Mouse (Mus musculus) thymus, postnatal 4 days (tissue): ENCODE results near the gene Ttc38.

Experiments
- DNase-seq: peaks from one replicate; pipeline ENCODE4 v3.0.0; 2021

Ttc38 gene

DNA sequence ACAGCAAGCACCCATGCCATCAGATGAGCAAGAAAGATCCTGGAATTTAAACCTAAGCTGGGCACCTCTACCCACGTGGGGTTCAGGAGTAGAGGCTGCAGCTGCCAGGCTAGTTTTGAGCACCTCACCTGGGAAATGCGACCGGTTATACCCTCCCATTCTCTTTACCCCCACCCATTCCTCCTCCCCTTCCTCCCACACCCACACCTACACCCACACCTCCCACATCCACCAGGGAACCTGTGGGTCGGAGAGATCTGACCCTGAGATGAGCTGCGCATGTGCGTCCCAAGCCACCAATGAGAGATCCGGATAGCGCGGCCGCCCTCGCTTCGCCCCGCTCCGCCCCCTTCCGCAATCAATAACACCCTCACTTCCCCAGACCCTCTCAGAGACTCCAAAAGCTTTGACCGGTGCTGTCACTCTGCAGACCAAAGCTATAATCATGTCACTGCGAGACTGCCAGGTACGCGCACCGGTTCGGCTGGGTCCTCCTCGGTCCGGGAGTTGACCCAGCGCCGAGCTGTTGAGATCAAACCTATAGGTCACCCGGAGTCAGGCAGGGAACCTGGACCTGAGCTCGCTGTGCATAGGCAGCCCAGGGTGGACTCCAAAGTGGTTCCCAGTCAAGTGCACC is at the start of gene Ttc38:
TSS of gene Ttc38 (plus strand) at position 353 of the 637 bp plus-strand sequence.
- peak; percentile 86 for DNase-seq

DNA sequence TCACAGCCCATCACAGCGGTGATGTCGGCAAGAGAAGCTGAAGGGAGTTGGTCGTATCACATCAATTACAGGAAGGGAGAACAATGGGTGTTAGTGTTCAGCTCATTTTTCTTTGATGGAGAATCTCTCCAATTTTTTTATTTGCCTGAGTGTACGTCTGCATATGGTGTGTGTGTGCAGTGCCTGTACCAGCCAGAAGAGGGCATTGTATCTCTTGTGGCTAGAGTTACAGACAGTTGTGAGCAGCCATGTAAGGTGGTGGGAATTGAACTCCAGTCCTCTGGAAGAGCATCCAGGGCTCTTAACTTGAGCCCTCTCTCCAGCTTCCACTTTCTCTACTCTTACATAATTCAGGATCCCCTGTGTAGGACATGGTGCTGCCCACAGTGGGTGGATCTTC is 49.0 kb upstream of the Ttc38 start:
- DNase-seq: peak; percentile 25

DNA sequence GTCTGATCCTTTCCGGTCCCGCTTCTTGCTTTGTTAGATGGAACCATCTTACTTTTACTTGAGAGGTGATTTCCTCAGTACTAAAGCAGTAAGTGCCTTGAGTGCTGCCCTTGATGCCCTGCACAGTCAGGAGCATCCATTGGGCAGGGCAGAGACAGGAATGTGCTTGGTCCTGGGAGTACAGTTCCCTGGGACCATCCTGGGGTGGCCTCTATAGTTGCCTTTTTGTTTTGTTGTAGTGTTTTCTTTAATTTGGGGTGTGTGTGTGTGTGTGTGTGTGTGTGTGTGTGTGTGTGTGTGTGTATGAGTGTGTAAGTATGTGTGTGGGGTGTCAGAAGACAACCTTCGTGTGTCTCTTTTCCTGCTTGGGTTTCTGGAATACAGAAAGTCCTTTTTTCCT is 47.8 kb upstream of the Ttc38 start:
- DNase-seq: no peak

DNA sequence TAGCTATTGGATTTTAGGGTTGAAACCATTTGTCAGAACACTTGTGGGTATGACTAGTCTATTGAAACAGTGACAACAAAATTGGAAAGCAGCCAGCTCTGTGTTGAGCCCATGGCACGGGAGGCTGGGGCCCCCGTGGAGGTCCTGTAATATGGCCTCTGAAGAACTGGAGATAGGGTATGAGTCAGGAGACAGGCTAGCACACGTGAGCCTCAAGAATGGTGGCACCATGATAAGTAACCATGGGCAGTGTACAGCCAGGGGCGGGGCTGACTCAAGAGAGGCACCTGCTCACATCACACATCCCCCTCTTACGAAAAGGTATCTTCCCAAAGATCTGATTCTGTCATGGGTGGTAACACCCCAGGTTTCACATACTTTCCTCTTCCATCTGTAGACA is 45.4 kb upstream of the Ttc38 start:
- DNase-seq: no peak

DNA sequence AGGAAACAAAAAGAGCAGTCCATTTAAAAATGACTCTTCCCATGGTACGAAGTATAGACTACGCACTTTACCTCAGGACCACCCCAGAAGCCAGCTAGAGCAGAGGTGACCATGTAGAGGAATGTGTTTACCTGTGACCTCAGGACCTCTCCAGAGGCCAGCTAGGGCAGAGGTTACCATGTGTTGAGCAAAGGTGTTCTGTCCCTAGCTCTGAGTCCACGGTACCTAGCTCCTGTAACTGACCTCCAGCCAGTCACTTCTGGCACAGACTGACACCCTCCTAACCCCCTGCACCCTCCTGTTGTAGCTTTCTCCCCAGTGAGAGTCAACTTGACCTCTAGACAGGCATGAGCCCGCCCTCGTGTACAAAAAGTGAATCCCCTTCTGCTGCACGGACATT is 44.6 kb upstream of the Ttc38 start:
- DNase-seq: no peak

DNA sequence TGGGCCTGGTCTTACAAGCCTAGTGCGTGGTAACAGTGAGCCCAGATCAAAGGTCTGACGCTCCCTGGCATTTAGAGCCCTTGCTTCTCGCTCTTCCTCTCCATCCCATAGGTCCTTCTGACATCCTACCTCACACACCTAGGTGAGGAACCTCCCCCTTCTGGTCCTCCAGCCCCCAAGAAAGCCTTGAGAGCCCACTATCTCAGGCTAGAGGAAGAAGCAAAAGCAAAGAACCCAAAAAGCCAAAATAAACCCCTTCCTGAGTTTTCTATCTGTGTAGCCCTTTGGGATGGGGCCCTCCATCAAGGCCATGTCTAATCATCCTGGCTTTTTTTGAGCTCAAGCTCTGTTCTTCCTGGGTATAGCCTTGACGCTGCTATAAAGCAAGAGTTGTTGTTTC is 44.1 kb upstream of the Ttc38 start:
- no peak for DNase-seq

DNA sequence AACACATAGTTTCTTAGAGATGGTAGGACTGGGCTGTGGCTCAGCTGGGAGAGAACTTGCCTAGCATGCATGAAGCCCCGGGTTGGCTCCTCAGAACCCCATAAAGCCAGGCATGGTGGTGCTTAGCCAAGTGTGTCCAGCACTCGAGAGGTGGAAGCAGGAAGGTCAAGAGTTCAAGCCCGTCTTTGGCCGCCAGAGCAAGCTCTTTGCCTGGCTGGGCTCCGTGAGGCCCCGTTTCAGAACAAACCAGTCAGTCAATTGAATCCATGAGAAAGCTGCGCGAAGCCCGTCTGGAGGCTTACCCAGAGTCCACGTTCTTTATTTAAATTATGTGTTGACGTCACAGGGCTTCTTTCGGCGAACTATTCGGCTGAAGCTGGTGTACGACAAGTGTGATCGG is 43.5 kb upstream of the Ttc38 start:
- no peak for DNase-seq

DNA sequence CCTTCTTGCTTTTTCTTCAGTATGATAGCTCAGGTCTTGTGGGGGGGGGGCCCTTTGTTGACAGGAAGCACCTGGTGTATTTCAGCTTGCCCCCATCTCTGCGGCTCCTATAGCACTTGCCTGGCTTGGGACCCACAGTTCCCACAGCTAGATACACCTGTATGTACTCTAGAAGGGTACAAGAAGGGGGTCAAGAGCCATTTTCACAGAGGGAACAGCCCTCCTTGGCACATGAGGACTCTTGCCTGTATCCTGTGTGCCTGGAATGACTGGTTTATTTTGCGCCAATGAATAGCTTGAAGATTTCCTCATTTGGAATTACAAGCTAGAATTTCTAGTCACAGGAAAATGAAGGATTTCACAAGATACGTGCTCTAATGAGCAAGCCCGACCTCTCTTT is 40.7 kb upstream of the Ttc38 start:
- DNase-seq: no peak

DNA sequence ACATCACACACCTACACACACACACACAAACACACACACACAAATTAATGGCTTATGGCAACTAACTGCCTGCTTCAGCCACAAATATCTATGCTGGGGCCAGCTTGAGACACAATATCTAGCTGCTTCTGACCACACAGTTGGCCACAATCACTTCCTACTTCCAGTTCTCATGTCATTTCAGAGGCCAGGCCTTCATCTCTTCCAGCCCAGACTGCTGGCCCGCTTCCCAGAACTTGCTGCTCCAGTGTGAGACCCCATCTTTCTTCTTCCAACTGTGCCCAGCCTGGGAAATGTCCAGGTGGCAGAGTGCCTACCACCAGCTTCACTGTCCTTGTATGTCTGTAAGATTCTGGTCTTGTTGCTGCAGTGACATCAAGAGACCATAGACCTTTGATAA is 39.3 kb upstream of the Ttc38 start:
- DNase-seq: no peak

DNA sequence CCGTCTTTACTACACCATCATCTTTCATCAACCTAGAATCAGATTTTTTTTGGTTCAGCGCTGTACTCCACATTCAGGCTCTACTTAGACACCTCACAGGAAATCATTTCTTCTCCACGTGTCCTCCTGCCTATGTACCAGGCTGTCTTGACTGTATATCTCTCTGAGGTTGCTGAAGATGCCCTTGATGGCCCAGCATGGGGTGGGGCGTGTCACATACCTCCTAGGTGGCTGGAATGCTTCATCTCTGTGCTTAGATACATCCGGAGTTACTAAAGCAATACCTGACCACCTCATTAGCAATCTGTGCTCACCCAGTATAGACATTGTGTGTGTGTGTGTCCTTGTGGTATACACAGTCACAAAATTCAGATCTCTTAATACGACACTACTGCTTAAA is 36.6 kb upstream of the Ttc38 start:
- no peak for DNase-seq

DNA sequence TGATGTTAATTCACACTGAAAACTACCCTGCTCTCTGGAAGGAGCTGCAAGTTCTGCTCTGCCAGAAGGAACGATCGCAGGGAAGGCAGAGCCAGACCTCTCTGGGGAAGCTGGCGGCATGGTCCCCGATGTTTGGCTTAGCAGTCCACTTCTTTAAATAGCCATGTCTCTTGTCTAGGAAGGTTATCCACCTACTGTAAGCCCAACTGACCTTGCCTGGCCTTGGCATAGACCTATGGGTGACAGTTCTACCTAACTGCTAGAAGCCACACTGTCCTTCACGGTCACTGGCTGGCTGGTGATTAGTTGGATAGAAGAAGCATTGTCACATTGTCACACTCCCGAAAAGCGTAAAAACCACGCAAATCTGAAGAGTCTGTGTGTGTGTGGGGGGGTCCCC is 33.4 kb upstream of the Ttc38 start:
- no peak for DNase-seq

DNA sequence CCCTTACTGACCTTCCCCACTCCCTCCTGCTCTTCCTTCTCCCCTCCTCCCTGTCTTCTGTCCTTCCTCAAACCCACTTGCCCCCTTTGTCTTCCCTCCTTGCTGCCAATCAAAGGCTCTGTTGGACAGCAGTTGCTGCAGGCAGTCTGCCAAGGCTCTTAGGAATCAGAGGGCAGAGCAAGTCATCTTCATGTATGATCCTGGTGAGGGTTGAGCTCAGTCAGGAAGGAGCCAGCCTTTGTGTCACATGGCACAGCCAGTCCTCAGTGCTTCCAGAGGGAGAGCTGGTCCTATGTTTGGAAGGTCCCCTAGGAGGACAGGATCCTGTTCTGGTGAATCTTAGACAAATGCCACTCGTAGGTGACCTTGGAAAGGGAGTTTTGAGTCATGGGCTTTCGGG is 29.2 kb upstream of the Ttc38 start:
- no peak for DNase-seq

DNA sequence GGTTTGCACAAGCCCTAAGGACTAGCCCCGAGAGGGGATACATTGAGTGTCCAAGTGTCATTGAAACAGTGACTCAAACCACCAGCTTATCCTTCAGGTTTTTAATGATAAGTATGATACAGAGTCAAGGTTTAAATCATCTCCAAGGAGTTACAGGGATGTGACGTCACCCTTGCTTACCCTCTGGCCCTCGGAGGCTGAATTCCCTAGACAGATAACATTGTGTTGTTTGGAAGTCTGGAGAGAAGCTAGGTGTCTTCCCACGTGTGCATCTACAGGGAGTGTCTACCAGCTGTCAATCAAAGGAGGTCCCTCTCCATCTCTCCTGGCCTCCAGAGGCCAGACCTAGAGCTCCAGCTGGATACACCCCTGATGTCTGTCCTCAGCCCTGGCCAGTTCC is 25.2 kb upstream of the Ttc38 start:
- no peak for DNase-seq

DNA sequence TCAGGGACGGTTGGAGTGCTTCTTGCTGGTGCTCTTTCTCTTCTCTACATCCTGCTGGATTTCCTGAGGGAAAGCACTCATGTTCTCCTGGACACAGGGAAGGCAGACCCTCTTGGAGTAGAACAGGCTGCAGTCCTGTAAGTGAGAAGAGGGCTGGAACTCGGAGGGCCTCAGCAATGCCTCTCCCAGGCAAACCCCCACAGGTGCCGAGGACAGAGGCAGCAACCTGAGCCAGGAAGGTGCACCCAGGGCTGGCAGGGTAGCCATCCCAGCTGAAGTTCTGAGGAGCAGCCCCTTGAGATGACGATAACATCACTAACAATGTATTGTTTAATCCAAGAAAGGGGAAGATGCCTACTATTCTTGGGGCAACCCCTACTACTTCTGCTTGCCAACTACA is 24.7 kb upstream of the Ttc38 start:
- DNase-seq: no peak

DNA sequence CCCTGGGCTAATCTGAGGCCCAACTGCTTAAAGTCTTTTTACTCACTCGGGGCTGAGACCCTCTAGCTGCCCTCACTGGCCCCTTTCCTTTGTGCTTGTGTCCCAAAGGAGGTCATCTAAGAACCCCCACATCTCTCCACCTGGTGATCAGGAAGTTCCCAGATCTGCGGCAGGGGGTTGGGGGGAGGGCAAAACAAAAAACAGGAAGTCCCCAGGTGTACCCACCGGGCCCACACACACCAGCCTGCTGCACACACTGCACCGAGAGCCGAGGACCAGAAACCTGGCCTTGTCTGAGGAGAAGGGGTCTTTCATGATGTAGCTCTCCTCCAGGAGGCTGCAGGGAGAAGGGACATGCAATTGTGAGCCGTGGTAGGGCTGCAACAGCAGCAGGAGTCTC is 24.1 kb upstream of the Ttc38 start:
- peak; percentile 41 for DNase-seq

DNA sequence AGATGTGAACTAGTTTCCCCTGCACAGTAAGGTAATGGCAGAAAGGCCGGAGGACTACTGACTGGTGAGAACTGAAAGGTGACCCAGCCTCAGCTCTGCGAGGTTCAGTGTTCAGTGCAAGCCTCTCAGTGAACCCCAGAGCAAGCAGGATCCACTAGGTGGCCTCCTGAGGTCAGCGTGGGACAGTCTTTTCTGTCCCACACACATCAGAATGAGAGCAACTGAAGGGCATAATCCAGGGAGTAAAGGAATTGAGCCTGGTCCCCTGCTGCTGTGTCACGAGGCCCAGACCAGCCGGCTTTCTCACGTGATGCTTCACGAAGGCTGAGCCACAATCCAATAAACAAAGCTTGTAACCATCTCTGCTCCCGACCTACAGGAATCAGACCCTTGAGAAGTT is 23.7 kb upstream of the Ttc38 start:
- no peak for DNase-seq

DNA sequence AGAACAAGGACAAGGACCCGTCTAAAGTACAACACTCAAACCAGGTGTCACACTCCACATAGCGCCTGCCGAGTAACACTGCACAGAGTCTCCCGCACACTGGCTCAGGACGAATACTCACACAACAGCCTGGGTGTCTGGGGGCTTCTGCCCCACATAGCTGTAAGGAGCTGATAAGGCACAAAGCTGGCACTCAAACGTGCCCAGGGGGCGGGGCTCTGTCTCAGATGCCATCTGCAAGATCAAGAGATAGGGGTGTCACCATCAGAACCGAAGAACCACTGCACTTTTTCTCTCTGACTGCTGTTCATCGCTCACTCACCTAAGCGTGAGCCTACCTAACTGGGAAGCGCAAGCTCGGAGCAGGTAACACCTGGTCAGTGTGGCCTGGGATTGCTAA is 23.0 kb upstream of the Ttc38 start:
- DNase-seq: peak; percentile 81

DNA sequence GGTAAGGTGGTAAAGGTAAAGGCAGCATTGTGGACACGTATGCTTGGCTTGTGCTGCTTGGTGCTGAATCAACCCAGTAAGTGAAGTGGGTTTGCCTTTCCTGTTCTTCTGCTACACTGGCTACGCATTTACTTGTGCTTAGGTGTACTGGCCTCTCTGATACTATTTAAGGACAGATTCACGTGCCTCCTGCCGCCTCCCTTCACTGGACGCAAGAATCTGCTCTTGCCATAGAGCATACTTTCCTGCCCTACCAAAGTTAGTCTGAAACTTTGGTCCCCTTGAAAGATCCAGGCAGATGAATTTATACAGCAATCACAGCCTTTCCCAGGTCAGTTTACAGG is 21.7 kb upstream of the Ttc38 start:
- DNase-seq: no peak

DNA sequence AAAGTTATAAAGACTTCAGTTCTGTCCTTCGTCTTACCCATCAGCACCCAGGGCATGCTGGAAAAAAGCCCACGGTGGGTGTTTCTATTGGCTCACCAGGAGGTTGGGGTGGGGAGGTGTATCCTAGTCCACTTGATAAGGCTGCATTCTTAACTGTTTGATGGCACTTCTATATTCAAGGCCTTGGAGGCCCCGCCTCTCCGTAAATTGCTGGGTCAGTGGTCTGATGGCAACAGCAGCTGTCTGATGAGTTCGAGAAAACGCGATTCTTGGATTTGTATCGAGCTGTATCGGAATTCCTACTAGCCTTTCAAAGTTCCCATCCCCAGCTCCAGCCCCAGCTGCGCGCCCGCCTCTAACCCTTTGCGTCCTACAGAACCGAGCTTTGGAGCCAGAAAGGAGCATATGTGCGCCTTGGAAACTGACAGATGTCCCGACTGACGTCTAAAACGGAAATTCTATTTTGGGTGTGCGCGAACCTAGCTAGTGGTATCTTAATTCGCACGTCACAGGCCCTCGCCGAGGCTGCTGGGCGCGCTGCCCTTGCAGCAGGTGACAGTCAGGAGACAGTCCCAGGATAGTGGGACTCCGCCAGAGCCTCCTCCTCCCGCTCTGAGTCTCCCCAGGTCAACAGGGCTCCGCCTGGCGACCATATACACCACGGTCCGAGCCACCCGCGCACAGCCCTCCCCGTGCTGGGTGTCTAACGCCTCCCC is 21.1 kb upstream of the Ttc38 start:
- DNase-seq: peak; percentile 32

DNA sequence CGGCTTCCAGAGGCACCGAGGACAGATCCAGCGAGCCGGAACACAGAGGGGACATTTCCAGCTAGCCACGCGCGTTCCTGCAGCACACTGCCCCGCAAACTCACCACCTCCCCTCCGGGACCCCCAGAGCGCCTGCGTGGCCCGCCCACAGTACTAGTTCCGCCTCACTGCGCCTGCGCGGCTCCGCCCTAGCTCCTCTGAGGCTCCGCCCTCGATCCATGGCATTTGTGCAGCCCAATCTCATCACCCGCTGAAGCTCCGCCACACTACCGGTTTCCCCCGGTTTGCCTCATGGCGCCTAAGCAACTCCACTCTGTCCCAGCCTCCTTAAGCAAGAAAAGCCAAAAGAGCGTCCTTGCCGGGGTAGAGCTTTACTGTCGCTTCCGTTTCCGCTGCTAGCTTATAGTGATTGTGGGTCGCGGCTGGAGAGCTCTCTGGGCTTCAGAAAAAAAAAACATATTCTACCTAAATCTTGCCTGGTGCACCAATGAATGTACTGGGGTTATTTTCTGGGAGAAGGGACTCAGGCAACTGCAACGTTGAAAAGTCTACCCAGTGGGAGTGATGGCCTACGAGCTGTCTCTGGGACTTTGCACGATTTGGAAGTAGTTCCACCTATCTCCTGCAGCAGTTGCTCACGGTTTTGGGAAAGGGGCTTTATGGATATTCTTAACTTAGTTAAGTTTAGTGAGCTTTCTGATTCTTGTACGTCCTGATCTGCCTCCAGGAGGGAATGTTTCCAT is 20.4 kb upstream of the Ttc38 start, which contains the start of gene Cdpf1:
TSS of gene Cdpf1 (minus strand) at position 163 of the 743 bp plus-strand sequence.
- peak; percentile 100 for DNase-seq

DNA sequence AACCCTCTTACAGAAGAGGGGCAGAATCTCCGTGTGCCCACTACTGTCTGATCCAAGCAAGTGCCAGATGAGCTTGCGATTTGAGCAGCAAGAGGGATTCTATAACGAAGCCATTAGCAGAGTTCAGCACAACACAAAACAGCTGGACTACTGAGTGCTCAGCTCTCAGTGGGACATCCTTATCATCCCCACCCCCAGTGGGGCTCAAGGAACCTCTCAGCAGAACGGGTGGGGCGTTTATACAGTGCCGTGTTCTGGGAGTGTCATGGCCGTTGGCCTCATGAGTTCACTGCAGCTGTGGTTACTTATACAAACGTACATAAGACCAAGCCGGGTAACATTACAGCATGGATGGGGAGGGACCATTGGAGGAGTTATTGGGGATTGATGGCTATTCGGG is 18.7 kb upstream of the Ttc38 start:
- DNase-seq: no peak

DNA sequence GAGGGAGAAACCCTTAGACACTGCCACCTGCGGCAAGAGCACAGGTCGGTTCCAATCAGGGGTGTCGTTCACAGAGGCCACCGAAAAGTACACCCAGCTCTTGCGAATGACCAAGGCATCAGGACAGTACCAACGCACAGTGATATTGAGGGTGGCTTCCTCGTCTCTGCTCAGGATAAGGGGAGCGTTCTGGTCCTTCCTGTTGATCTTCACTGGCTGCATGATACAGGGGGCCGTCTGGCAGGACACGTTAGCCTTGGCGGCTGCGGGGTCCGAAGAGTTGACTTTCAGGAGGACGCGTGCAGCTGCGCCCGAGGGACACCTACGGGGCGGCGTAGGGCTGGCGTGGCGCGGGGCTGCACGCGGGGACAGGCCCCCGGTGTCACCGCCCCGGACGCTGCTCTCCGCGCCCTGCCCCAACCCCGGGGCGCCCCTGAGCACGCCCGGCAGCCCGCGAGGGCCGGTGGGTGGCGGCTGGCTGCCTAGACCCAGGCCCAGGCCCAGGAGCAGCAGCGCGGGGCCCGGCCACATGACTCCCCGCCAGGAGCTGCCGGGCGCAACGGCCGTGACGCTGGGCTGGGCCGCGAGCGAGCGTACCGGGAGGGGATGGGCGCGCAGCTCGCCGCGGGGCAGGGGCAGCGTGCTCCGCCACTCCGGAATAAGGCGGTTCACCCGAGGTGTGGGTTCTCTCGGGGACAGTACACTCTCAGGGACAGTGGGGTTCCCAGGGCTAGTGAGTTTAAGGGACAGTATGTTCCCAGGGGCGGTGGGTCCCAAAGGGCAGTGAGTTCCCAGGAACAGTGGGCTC is 10.7 kb upstream of the Ttc38 start, which contains the start of gene Pkdrej:
TSS of gene Pkdrej (minus strand) at position 532 of the 808 bp plus-strand sequence.
- DNase-seq: peak; percentile 50

DNA sequence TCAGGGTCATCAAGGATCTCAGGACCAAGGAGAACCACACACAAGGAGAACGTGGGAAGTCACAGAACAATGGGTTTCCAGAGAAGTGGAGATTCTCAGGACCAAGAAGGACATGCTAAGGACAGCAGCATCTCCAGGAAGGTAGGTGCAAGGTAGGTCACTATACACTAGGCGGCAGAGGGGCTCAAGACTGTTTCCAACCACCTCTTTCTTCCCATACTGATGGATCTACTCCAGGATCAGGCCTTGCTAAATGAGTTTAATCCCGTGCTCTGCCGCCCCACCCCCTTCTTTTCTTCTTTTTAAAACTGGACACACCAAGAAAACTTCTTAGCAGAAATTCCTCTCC is 10.1 kb upstream of the Ttc38 start:
- no peak for DNase-seq
